Mouse (Mus musculus): ENCODE results near the gene Paf1.

The Paf1 gene

GRCm38 (mm10) chr7:28423018-28423417, 30.3 kb downstream of the Paf1 start:
- ATAC-seq (ENCODE audit: insufficient number of reproducible peaks, low FRiP score, low TSS enrichment), result no peak

DNA sequence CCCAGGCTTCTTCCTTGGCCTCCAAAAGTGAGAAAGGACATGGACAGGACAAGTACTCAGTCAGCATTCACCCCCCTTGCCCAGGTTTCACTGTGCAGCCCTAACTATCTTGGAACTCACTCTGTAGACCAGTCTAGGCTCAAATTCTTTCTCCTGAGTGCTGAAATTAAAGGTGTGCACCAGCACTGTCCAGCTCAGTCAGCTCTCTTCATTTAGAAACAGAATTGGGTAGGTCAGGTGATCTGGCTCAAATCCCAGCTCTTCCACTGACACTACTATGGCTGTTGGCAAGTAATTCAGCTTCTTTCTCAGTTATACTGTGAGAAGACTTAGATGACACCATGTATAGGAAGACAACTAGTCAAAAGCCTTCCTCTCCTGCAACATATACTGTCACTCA, 35.0 kb downstream of the Paf1 start:
- no peak for ATAC-seq (ENCODE audit: insufficient number of reproducible peaks, low FRiP score, low TSS enrichment)

DNA sequence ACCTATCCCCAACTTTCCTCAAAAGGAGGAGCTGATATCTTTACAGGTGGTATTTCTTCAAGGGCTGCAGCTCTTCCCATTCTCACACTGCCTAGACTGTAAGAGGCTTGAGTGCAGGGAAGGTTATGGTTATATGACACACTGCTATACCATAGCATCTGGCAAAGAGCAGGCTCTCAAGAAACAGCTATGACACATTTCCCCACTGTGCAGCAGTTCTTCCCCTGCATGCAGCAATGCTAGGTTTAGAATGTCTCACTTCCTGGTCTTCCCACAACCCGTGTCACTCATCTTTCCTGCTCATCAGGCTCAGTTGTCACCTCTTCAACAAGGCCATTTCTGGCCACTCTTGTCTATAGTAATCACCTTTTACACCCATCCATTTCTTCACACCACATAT, 37.8 kb downstream of the Paf1 start:
- no peak for ATAC-seq (ENCODE audit: insufficient number of reproducible peaks, low FRiP score, low TSS enrichment)

- no peak for ATAC-seq (ENCODE audit: insufficient number of reproducible peaks, low FRiP score, low TSS enrichment)
Observed at GRCm38 (mm10) chr7:28432252-28432651, 39.5 kb downstream of the Paf1 start.

DNA sequence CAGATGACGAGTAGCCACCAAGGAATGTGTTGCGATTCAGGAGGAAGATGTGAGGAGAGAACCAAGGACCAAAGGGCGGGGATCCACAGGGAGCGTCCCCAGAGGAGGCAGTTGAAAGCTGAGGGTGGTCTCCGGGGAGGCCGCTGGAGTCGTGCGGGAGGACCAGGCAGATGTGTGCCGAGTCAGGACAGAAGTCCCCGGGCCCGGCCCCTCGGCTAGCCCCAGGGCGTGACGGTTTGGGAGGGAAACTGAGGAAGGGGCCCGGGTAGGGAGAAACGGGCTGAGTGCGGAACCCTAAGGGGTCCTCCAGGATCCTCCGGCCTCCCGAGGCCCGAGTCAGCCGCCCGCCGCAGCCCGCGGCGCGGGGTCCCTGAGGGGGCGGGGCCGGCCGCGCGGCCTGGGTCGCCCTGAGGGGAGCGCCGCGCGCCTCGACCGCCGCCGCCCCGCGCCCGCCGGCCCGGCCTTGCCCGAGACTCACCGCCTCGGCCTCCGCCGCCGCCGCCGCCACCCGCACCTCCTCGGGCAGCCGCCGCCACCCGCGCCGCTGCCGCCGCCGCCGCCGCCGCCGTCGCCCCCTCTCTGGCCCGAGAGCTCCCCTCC, 43.0 kb downstream of the Paf1 start:
- no peak for ATAC-seq (ENCODE audit: insufficient number of reproducible peaks, low FRiP score, low TSS enrichment)

GRCm38 (mm10) chr7:28436271-28436904, 43.6 kb downstream of the Paf1 start:
- ATAC-seq (ENCODE audit: insufficient number of reproducible peaks, low FRiP score, low TSS enrichment), result peak; percentile 99

- peak; percentile 21 for ATAC-seq (ENCODE audit: insufficient number of reproducible peaks, low FRiP score, low TSS enrichment)
Observed at GRCm38 (mm10) chr7:28436932-28437570, 44.3 kb downstream of the Paf1 start, which contains the start of gene Gmfg. Gmfg (plus strand) TSS chr7:28437447.

GRCm38 (mm10) chr7:28437964-28438363, 45.2 kb downstream of the Paf1 start:
- ATAC-seq (ENCODE audit: insufficient number of reproducible peaks, low FRiP score, low TSS enrichment), result no peak

- ATAC-seq (ENCODE audit: insufficient number of reproducible peaks, low FRiP score, low TSS enrichment), result no peak
Observed at GRCm38 (mm10) chr7:28438771-28439170, 46.0 kb downstream of the Paf1 start.

- ATAC-seq (ENCODE audit: insufficient number of reproducible peaks, low FRiP score, low TSS enrichment), result no peak
Observed at GRCm38 (mm10) chr7:28440739-28441138, 48.0 kb downstream of the Paf1 start.

DNA sequence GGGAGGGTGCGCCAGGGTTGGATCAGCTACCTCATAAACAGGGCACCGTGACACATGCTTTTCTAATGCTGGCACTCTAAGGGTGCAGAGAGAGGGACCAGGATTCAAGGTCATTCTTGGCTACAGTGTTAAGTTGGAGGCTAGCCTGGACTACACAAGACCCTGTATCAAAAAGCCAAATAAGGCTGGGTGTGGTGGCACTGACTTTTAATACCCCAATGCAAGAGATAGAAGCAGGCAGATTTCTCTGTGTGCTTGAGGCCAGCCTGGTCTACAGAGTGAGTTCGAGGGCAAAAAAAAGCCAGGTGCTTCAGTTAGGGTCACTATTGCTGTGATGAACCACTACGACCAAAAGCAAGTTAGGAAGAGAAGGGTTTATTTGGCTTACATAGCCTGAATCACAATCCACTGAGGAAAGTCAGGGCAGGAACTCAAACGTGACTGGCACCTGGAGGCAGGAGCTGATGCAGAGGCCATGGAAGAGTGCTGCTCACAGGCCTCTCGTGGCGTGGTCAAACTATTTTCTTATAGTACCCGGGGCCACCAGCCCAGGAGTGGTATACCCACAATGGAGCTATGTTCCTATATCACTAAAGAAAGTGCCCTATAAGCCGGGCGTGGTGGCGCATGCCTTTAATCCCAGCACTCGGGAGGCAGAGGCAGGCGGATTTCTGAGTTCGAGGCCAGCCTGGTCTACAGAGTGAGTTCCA, 49.2 kb downstream of the Paf1 start:
- no peak for ATAC-seq (ENCODE audit: insufficient number of reproducible peaks, low FRiP score, low TSS enrichment)

DNA sequence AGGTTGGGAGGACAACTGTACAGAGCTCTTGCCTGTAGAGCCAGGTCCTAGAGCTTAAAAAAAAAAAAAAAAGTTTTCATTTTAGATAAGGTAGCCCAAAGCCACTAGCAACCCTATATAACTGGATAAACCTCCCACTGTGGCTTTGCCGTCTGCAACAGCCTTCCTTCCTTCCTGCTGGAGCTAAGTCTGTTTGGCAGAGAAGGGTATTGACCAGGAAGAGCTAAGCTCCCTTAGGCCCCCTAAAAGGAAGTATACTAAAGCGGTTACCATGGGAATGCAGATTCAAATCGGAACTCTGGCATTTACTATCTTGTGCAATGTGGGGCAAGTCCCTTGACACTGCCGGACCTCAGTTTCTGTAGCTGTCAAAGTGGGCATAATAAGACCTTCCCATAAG, 49.9 kb downstream of the Paf1 start:
- ATAC-seq (ENCODE audit: insufficient number of reproducible peaks, low FRiP score, low TSS enrichment), result no peak

DNA sequence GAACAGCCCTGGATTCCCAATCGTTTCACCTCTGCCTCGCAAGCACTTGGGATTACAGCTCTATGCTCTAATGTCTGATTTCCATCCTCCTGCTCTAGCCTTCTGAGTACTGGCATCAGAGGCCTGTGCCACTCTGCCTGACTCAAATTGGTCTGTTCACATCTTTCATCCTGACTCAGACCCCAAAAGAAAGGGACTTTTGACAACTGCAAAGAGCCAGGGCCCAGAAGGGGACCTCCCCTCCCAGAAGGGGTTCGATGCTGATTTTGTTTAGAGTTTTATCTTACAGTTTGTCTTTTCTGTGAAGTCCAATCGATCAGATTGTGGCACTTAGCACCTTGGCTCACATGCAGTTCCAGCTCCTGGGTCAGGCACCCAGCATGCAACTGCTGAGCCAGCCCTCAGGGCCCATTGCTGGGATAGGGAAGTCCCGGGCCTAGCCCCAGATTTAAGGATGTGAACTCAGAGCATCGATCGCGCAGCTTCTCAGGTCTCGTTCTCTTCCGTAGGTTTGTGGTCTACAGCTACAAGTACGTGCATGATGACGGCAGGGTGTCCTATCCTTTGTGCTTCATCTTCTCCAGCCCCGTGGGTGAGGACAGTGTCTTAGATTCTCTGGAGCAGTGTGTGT, 51.7 kb downstream of the Paf1 start:
- no peak for ATAC-seq (ENCODE audit: insufficient number of reproducible peaks, low FRiP score, low TSS enrichment)

- no peak for ATAC-seq (ENCODE audit: insufficient number of reproducible peaks, low FRiP score, low TSS enrichment)
Observed at GRCm38 (mm10) chr7:28446446-28446845, 53.7 kb downstream of the Paf1 start.

DNA sequence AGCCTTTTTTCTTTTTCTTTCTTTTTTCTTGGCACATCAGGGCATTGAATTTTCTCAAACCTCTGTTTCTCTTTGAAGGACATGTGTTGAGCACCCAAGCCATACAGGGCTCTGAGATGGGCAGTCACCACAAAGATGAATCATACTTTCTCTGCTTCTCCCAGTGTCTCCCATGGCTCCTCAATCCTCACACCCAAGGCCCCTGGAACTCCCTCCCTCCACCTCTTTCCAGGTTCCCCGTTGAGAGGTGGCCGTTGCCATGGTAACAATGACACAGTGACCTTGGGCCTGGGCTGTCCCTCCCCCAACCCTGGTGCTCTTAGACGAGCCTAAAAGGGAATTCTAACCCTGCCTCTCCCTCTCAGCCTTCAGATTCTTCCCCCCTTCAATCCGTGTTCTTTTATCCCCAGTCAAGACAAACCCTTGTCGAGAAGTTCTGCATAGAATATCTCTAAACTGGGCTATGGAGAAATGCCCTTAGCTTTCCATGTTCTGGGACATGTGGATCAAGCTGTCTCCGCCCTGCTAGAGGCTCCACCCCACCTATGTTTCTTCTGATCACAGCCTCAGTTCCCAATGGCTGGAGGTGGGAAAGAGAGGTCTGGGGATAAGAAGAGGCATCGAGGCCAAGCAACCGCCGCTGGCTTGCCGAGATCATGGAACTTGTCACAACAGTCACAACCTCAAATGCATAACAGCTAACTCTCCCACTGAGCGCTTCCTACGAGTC, 54.5 kb downstream of the Paf1 start:
- no peak for ATAC-seq (ENCODE audit: insufficient number of reproducible peaks, low FRiP score, low TSS enrichment)

DNA sequence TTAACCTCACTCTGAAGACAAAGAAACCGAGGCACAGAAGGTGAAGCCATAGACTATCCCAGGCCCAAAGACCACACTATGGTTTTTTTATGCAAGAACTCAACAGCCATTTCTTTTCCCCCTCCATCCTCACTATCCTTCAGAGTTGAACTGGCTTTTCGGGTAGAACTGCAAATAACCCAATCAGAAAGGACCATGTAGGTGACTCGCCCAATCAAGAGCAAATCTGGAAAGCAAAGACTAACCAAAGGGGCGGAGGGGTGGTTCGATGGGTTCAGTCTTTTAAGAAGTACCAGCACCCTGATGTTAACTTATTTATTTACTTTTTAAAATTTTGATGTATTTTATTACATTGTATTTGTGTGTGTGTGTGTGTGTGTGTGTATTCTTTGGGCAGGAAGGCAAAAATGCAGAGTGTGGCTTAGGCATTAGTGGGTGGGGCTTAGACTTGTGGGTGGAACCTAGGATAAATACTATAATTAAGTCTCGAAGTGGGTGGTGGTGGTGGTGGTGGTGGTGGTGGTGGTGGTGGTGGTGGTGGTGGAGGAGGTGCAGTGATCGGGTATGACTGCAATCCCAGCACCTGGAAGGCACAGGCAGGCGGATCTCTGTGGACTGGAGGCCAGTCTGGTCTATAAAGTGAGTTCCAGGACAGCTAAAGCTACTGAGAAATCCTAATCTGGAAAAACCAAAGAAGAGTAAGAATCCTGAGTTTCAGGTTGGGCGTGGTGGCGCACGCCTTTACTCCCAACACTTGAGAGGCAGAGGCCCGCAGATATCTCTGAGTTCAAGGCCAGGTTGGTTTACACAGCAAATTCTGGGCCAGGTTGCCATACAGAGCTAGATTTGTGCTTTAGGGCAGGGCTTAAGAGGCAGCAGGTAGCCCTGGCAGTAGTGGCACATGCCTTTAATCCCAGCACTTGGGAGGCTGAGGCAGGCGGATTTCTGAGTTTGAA, 55.4 kb downstream of the Paf1 start:
- no peak for ATAC-seq (ENCODE audit: insufficient number of reproducible peaks, low FRiP score, low TSS enrichment)

All from cerebellum, adult (tissue).